ENCODE assay signal across 28 mouse cellular contexts in the genomic region with DNA sequence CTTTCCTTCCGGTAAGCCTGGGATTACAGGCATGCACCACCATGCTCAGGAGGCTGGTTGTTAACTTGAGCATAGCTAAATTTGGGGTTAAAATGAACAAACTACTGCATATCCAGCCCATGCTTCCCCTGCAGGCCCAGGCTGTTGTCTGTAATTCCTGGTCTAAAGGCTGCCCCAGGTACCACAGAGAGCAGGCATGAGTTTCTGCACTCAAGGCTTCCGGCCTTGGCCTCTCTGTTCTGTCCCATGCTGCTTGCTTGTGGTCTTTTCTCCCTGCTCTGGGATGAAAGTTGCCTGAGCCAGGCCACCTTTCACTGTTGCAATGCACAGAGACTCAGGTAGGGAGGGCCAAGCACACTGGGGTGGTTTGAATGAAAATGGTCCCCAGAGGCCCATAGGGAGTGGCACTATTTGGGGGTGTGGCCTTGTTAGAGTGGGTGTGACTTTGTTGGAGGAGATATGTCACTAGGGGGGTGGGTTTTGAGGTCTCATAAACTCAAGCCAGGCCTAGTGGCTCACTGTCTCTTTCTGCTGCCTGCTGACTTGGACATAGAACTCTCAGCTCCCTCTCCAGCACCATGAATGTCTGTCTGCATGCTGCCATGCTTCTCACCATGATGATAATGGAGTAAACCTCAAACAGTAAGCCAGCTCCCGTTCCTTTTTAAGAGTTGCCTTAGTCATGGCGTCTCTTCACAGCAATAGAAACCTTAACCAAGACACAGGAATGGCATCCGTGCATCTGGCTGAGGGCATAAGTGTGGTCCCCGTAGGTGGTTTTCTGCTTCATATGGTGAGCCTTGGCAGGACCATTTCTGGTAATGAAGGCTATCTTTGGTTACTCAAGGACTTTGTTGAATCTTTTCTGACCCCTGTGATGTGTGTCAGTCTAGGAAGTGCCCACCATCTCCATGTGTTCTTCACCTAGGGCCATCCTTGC.
A peak's percentile ranks its signal among the peaks of the same experiment; 100 is the strongest.
DNase-seq lines count a peak whose midpoint lies in the region; ATAC-seq and TF ChIP-seq lines count a peak whose summit lies in the region.
"Had no signal": no experiment of that assay in that cellular context is flagged by ENCODE, and none has a peak within 500 bp of the region (broad histone marks: within the 10 kb centered on the region; RNA-seq: fewer than 3 reads in every experiment).

No protein-coding gene starts in this region.

- TF ChIP-seq CTCF in liver, postnatal 0 days (IDR thresholded peaks at IDR 0.05; ENCODE audit: low read depth) = no peak

- 89% methylated on average over 6 of the region's 6 CpGs for WGBS in liver, postnatal 0 days (ENCODE audit: insufficient replicate concordance)
- WGBS in liver, embryonic 11.5 days = 90% methylated on average over 6 of the region's 6 CpGs

- H3K27ac ChIP-seq in liver, postnatal 0 days (ENCODE audit: low read depth) = no peak overlapping the region
- H3K27ac ChIP-seq in liver, embryonic 11.5 days (ENCODE audit: low read depth, low read length) = no peak overlapping the region
- H3K27ac ChIP-seq: embryonic facial prominence, embryonic 10.5 days; embryonic facial prominence, embryonic 13.5 days; forebrain, embryonic 12.5 days; forebrain, embryonic 15.5 days; heart, embryonic 13.5 days; hindbrain, embryonic 14.5 days had no signal

- no peaks in the 10 kb centered on the region for H3K36me3 ChIP-seq in liver, postnatal 0 days (replicated peaks; ENCODE audit: insufficient read depth, low read length)
- H3K36me3 ChIP-seq in liver, embryonic 11.5 days (ENCODE audit: control insufficient read depth, insufficient read depth, low read length) = no peaks in the 10 kb centered on the region
- H3K36me3 ChIP-seq: embryonic facial prominence, embryonic 10.5 days; embryonic facial prominence, embryonic 13.5 days; forebrain, embryonic 12.5 days; forebrain, embryonic 15.5 days; heart, embryonic 13.5 days had no signal

- peak; percentile 51 for DNase-seq in liver
- no peak for DNase-seq in liver, postnatal 0 days
- DNase-seq in R1 (ENCODE audit: low read depth, low spot score) = peak; percentile 86
- DNase-seq in liver, embryonic 11.5 days (ENCODE audit: low spot score) = no peak
- DNase-seq in right cerebral cortex, postnatal 25 days = no peak
- no peak for DNase-seq in ovary, postnatal 10 days (ENCODE audit: low spot score)
- DNase-seq: adrenal gland, adult 8-10 months; adrenal gland, postnatal 25 days; cerebellum, adult 11-12 months; cerebellum, adult 8-10 months; cerebellum, postnatal 10 days; cerebellum, postnatal 36 days; embryo, embryonic 11 days; gastrocnemius, postnatal 25 days; heart, postnatal 14 days; heart, postnatal 4 days had no signal

- H3K4me2 ChIP-seq in liver, postnatal 0 days (ENCODE audit: low read depth, low read length) = no peak overlapping the region
- H3K4me2 ChIP-seq in liver, embryonic 11.5 days = no peak overlapping the region
- H3K4me2 ChIP-seq: embryonic facial prominence, embryonic 13.5 days; forebrain, embryonic 12.5 days; forebrain, embryonic 15.5 days; heart, embryonic 13.5 days; hindbrain, embryonic 14.5 days had no signal

- no peak overlapping the region for H3K4me3 ChIP-seq in liver, postnatal 0 days (ENCODE audit: low read depth, low read length)
- no peak overlapping the region for H3K4me3 ChIP-seq in liver, embryonic 11.5 days (ENCODE audit: low read depth, low read length)
- H3K4me3 ChIP-seq: embryonic facial prominence, embryonic 10.5 days; embryonic facial prominence, embryonic 13.5 days; erythroblast, embryonic 14.5 days; forebrain, embryonic 12.5 days; forebrain, embryonic 15.5 days; heart, embryonic 13.5 days had no signal

- H3K4me1 ChIP-seq in liver, postnatal 0 days (ENCODE audit: insufficient read depth) = peaks cover 20% of the 10 kb centered on the region
- H3K4me1 ChIP-seq in liver, embryonic 11.5 days (replicated peaks; ENCODE audit: control insufficient read depth, insufficient read depth, low read length) = peaks cover 10% of the 10 kb centered on the region; the same call in 1 of the 2 replicates

- TF ChIP-seq EP300 in liver, postnatal 0 days (IDR thresholded peaks at IDR 0.05; ENCODE audit: low read depth) = no peak

- H3K9me3 ChIP-seq in liver, postnatal 0 days (ENCODE audit: low read length) = no peaks in the 10 kb centered on the region
- H3K9me3 ChIP-seq in liver, embryonic 11.5 days (ENCODE audit: control insufficient read depth, low read length) = no peaks in the 10 kb centered on the region
- H3K9me3 ChIP-seq: embryonic facial prominence, embryonic 10.5 days; embryonic facial prominence, embryonic 13.5 days; forebrain, embryonic 12.5 days; forebrain, embryonic 15.5 days; heart, embryonic 13.5 days had no signal

- no peak for ATAC-seq in liver, postnatal 0 days
- ATAC-seq in liver, embryonic 11.5 days (replicated peaks; ENCODE audit: low FRiP score) = no peak
- ATAC-seq: activated CD4-positive, CD25-positive, alpha-beta regulatory T cell, adult 4 months; CD4-positive, CD25-positive, alpha-beta regulatory T cell, adult 4 months; forebrain, embryonic 15.5 days; hindbrain, postnatal 0 days; inflammation-experienced regulatory T-cells, adult 6 months; Patski had no signal

- no peaks in the 10 kb centered on the region for H3K27me3 ChIP-seq in liver, postnatal 0 days (ENCODE audit: insufficient read depth, low read length)
- no peaks in the 10 kb centered on the region for H3K27me3 ChIP-seq in liver, embryonic 11.5 days (replicated peaks; ENCODE audit: control insufficient read depth, insufficient read depth, low read length)
- H3K27me3 ChIP-seq: embryonic facial prominence, embryonic 13.5 days; forebrain, embryonic 12.5 days; forebrain, embryonic 15.5 days; Patski had no signal

- H3K9ac ChIP-seq in liver, postnatal 0 days (replicated peaks) = no peak overlapping the region
- 0 out of 2 replicates have a peak overlapping the region, but pooled peaks have one; percentile 14 for H3K9ac ChIP-seq in liver, embryonic 11.5 days (ENCODE audit: low read depth, low read length)
- H3K9ac ChIP-seq: embryonic facial prominence, embryonic 13.5 days; forebrain, embryonic 12.5 days; forebrain, embryonic 15.5 days; heart, embryonic 13.5 days; hindbrain, embryonic 14.5 days had no signal

Comparison
In these comparisons a context has a peak if more than half of its experiments do, and no peak if none do; other contexts are left out.
1. DNase-seq: peak in liver (single experiment) and R1 (single experiment); none in liver, postnatal 0 days (single experiment), liver, embryonic 11.5 days (single experiment), right cerebral cortex, postnatal 25 days (single experiment) and ovary, postnatal 10 days (single experiment).